Mouse (Mus musculus) thymus, adult 2 months (tissue): ENCODE measurements at regions not wholly inside any gene's neighbourhood (a gene's known extent, or its start where the extent isn't known, plus 50 kb on each side); places are given as distances from the start of the nearest gene placed in this dataset.

ENCODE experiments used
- CTCF ChIP-seq: fragments of 200-500 bp; IDR thresholded peaks from 2 replicates; pipeline ENCODE4 v1.5.1; 2012; ENCODE audit warnings: mild to moderate bottlenecking, control low read depth, low read length, moderate library complexity, borderline replicate concordance; ENCODE audit not compliant: control insufficient read depth, poor library complexity, insufficient read depth; ENCODE audit errors: extremely low read depth
- POLR2A ChIP-seq: fragments of 200-500 bp; IDR thresholded peaks from 2 replicates; pipeline ENCODE4 v1.6.1; 2012; ENCODE audit warnings: mild to moderate bottlenecking, low read length, control low read depth, moderate library complexity; ENCODE audit not compliant: control insufficient read depth, poor library complexity, insufficient read depth; ENCODE audit errors: extremely low read depth

DNA sequence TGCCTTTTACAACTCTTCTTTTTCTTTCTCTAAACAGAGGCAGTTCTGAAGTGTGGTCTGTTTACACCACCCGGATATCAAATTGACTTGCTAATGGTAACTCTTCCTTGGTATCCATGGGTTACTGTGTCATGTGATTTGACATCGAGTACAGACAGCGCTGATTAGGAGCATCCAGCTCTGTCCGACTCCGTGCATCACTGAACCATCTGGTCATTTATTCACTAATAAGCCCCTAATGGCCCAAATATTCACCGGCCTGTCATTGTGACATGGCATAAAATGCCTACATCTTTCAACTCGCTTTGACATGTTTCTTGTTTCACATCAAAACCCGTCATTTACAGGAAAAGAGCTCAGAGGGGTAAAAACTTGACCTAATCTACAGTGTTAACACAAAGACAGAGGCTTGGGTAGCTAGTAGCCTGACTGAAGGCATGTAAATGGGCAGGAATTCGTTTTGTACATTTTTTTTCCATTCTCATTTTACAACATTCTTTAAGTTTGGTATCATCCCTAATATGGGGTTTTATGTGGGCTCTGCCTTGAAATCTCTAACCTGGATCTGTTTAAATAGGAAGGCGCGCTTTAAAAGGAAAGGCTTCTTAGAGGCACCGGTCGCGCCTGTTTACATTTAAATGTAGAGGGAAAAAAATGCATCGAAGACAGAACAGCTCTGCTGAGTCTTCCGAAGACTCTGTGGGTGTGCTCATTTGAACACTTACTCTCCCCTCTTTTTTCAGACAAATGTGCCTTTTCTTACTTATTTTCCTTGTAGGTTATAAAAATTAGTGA, 257.8 kb upstream of the Atp5g3 start:
- TF ChIP-seq CTCF = no peak
- no peak for TF ChIP-seq POLR2A
